Mouse (Mus musculus) heart, adult 2 months (tissue): ENCODE measurements at regions not wholly inside any gene's neighbourhood (a gene's known extent, or its start where the extent isn't known, plus 50 kb on each side); places are given as distances from the start of the nearest gene placed in this dataset.

Source experiments
- CTCF ChIP-seq: fragments of 200-600 bp; IDR thresholded peaks from 2 replicates; pipeline ENCODE4 v1.8.1; 2022; ENCODE audit warnings: antibody characterized with exemption, mild to moderate bottlenecking, moderate library complexity
- POLR2A ChIP-seq: fragments of 200-500 bp; IDR thresholded peaks from 2 replicates; pipeline ENCODE4 v1.6.1; 2011; ENCODE audit warnings: mild to moderate bottlenecking, low read depth, low read length, control low read depth; ENCODE audit not compliant: insufficient read depth

- TF ChIP-seq CTCF (no peak), POLR2A (no peak)
Measured at GRCm38 (mm10) chr15:10823933-10824332, 109.5 kb upstream of the Rai14 start.
